Mouse (Mus musculus) layer of hippocampus, postnatal 25 days (tissue): ENCODE results near the gene Ang2. TPM values are rescaled to one million over a fixed set of nuclear protein-coding genes. Genes with fewer than 3 reads are reported as not detected.
"Not testable (repeated sequence)": the region's sequence is repeated elsewhere in the genome, so short reads cannot be mapped to it uniquely, and the experiment has no call there.

Source experiments
- DNase-seq, 2 experiments: peaks; one replicate each; pipeline ENCODE4 v3.0.0; 2022; ENCODE audit warnings: mixed read lengths in 2 of 2, low spot score in 1 of 2; ENCODE audit errors: extremely low spot score in 1 of 2
- total RNA-seq, 2 experiments: library from RNA; stranded (reverse); gene quantifications; 2 replicates each; pipeline ENCODE4 v1.2.3; 2021

The Ang2 gene
- not detected for total RNA-seq

DNA sequence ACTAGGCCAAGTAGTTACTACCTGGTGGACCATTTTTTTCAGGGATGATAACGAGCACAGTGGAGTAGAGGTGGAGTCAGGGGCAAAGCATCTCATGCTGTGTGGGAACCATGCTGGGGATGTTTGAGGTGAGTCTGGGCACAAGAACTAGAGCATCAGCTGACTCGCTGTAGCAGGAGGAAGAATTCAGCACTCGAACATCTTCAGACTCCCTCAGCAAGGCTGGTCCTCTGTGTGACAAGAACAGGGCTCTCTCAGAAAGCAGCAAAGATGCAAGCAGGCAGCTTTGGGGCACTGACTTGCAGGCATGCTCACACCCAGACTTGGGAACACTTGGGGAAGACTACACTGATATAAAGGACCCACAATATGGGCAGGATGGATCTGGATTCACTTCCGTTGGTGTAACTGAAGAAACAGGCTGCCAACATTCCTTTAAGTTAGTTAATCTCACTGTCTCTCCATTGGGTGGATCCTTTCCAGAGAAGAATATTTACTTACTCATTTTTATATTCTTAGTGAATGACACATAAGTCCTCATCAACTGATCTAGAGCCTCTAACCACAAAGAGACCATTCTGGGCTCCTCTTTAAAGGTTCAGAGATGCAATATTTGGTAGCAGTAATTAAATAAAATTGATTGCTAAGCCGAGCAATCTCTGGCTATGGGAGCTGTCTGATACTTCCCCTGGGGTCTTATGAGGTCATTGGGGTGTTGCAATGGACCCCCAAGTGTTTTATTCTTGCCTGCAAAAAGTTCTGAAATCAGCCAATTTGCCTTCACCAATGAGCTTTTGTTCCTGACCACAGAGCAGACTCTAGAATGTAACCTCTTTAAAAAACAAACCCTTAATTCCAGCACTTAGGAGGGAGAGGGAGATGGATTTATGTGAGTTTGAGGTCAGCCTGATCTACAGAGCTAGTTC lies at the start of gene Ang2:
Ang2 (minus strand) TSS at position 51 of the 926 bp plus-strand sequence.
- no peak for DNase-seq

DNA sequence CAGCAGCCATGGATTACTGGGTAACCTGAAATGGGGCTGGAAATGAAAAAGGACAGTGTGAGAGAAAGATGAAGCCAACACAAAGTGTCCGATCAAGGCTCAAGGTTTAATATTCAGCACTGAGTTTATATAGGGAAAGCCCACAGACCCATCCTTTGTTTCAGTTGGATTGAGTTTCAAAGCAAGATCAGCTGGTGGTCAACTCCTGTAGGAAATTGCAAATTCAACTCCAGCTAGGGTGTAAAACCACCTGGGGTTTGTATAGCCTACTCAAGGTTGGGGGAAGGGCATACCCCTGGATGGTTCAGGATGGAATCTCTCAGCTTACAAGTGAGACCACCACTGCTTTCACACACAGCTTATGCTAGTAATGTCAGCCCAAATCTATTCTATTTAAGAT lies 48.8 kb upstream of the Ang2 start:
- DNase-seq: no peak

DNA sequence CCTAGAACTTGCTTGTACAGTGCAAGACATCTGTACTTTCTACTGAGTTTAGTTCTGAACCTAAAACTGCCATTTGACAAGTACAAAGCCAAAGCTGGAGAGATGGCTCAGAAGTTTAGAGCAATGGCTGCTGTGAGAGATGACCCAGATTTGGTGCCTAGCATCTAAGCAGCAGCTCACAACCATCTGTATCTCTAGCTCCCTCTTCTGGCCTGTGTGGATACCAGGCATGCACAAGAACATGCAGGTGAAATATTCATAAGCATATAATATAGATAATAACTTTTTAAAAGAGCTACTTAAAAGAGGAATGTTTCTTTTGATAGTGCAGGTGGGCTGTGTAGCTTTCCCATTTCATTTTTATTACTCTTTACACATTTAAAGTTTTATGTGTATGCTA lies 42.0 kb upstream of the Ang2 start:
- peak in 1 of 2 experiments; percentile 18 for DNase-seq

DNA sequence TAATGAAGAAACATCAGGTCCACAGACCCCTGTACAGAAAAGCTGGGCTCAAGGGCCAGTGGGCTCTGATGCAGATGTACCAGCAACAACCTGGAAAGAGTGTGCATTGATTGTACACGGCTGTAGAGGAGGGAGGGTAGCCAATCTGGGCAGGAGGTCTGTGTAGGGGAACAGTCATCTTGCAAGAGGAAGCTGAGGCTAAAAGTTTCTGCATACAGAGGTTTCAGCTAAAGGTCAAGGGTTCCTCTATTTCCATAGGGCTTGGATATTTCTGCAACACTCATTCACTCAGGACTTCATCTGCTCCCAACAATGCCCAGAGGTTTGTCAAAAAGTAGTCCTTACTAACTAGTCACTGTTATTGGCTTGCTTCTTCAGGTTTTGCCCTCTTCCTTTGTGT lies 38.5 kb upstream of the Ang2 start:
- not testable (repeated sequence) for DNase-seq

DNA sequence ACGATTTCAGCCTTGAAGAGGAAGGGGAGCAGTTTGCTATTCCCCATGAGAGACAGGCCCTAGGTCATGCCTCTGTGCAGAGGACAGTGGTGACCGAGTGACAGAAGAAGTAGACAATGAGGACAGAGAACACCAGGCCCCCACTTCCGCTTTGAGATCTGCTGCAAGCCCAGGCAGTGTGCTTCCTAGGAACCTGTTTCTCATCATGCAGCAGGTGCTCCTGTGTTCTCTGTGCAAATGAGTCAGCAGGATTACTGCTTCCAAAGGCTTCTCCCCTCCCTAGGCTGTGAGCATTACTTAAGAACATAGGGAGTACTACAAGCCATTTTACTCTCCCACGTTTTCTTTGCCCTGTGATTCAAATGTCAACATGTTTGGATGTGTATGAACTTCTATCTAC lies 30.7 kb upstream of the Ang2 start:
- DNase-seq: not testable (repeated sequence)

DNA sequence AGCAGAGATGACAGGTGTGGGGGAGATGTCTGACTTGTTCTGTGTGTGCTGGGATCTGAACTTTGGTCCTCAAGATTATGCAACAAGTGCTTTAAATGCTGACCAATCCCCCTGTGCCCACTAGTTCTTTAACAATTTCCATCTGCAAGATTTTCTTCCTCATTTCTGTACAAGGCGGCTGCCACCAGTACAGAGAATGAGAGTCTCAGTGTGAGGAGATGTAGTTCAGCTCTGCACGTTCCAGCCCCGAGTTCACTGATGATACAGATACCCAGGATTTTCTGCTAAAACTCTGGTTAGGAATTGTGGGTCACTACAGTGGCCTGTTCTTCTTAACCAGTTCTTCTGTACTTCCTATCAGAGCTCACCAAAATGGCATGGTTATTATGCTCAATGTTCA lies 21.1 kb upstream of the Ang2 start:
- not testable (repeated sequence) for DNase-seq

DNA sequence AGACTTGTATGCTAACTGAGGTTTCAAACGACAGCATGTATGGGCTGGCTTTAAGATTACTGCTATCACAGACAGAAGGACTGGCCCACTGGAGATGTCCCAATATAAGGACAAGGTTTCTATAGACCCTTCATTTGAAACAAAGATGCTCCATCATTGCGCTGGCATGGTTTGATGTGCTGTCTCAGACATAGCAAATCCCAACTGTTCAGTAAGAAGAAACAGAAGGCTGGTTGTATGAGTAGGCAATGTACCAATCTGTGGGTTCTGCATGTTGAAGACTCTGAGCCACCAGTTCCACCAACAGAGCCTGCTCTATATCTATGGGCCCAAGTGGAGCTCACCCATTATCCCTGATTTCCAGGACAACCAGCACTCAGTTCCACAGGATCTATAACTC lies 4.2 kb upstream of the Ang2 start, which contains the start of gene Ear14:
Ear14 (plus strand) TSS at position 277 of the 400 bp plus-strand sequence.
- no peak for DNase-seq

DNA sequence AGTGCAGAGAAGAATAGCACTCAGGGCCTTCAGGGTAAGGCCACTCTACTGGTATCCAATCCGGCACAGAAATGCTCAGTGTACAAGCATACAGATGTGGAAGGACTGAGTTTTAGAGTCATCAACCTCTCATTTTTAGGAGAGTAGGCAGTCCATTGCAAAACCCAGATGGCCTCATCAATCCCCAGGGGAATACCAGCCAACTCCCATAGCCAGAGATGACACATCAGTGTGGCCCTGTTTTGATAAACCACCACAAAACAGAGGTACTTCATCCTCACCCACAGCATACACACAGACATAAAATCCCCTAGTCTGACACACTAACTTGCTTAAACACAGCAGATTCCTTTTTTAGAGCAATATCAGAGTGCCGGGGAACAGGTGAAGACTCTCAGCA lies 1.5 kb upstream of the Ang2 start:
- DNase-seq: no peak

DNA sequence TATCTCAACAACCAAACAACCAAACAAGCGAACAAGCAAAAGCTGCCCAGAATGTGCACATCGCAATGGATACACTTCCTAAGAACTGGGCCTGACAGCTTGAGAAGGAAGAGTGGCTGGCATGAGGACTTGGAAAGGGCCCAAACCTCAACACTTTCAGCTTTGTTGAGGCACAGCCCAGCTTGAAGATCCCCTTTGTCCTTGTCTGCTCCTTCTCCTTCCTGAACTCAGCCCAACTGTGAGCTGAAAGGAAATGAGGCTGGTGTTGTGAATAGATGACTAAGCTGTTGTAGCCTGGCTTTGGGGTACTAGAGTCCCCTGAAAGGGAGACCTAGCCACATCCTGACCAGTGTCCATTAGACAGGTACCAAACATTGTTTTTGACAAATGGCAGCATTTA lies 1.1 kb upstream of the Ang2 start:
- no peak for DNase-seq

DNA sequence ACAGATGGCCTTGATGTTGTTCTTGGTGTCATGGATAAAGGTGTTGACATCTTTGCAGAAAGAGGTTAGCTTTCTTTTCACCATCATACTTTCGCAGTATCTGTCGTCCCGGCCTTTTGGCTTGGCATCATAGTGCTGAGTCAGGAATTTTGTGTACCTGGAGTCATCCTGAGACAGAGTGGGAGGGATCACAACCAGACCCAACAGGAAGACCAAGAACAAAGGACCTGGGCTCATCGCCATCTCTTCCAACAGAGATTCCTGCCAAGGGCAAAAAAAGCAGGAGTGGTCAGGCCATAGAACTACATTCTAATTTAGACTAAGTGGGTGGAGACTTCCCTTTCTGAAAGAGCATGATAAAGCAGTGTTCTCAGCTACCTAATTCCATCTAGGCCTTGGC lies 3.3 kb downstream of the Ang2 start:
- DNase-seq: no peak

DNA sequence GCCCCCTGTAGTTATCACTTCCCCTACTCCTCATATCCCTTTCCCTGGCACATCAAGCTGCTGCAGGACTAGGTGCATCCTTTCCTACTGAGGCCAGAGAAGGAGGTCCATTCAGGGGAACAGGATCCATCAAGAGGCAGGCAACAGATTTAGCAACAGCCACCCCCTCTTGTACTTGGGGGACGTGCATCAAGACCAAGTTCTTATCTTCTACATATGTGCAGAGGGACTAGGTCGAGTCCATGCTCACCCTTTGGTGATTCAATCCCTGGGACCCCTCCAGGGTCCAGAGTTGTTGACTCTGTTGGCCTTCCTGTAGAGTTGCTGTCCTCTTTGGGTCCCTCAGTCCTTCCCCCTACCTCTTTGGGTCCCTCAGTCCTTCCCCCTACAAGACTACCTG lies 17.9 kb downstream of the Ang2 start:
- not testable (repeated sequence) for DNase-seq

DNA sequence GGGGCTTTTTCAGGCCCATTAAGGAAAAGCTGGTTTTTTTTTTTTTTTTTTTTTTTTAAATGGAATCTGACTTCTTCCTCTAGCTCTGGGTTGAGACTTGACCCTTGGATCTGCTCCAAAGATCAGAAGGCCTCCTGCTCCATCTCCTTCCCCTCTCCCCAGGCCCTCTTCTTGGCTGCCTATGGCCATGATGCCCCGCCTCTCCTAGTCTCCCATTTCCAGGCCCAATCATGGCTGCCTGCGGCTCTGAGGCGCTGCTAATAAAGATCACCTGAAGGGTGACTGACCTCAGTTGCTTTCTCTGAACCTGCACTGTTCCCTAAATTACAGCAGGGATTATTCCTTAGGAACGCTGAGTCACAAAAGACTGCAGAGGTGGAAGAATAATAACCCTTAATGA lies 25.1 kb downstream of the Ang2 start:
- DNase-seq: no peak

DNA sequence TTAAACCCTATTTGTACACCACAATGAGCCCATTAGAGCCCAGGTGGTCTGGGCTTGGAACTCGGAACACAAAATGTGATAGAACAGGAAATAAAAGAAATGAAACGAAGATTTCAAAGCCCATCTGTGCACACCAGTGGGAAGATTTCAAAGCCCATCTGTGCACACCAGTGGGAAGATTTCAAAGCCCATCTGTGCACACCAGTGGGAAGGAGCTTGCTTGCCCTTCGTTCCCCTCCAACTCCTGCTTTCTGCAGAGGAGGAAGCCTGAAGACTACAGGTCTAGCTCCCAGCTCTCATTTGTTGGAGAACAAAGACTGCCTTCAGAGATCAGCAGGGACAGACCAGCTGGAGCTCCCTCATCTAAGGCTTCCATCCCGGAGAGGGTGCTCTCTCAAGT lies 26.0 kb downstream of the Ang2 start:
- DNase-seq: peak; percentile 8 to 23

DNA sequence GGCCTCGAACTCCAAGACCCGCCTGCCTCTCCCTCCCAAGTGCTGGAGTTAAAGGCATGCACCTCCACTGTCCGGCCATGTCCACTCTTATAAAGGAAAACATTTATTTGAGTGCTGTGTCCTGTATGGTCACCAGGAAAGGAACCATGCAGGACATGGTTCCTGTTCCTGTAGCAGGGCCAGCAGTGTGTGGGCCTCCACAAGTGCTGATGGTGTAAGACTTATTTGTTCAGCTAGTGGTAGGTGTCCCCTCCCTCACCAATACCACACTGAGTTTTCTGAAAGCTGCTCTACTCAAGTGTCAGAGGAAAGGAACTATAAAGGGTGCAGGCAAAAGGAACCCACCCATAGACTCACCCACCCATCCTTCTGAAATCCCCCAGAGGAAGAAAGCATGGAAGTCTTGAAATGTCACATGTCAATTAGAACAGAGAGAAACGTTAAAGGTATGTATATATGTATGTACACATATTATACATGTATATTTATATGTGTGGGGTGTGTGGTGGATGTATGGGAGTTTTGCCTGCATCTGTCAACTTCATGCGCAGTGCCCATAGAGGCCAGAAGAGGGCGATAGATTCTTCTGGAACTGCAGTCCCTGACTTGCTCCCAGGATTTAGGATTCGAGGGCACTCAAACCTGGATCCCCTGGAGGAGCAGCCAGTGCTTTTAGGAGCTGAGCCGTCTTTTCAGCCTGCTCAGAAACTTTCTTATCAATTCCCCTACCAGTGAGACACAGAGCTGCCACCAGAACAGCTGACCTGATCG lies 26.7 kb downstream of the Ang2 start:
- DNase-seq: peak in 1 of 2 experiments; percentile 45

DNA sequence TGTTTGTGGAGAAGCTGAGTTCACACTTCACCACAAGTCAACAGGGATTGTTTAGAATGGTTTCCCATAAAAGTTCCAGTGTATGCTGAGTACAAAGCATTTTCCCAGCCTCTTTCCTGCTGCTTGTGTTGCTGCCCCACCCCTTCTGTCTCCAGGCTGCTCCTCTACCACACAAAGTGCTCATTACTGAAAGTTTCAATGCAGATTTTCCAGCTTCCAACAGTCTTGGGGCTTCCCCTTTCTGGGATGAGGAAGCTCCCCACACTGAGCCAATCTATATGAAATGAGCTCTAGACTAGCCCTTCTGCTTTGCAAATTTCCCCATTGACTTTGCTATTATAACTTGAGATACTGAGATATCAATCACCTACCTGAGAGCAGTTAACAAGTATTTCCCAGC lies 32.9 kb downstream of the Ang2 start:
- no peak for DNase-seq

DNA sequence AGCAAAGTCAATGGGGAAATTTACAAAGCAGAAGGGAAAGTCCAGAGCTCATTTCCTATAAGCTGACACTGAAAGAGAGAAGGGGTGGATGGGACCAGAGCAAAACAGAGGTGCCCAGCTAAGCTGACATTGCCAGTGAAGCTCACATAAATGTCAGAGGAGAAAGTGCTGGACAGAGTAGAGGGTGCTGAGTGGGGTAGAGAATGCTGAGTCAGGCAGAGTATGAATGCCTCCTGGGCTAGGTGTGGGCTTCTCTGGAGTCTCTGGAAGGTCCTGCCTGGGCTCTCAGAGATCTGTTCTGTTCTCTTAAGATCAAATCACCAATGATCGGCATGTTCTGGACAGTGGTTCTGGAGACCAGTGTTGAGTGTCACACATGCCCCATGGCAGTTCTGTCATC lies 33.5 kb downstream of the Ang2 start:
- DNase-seq: no peak

DNA sequence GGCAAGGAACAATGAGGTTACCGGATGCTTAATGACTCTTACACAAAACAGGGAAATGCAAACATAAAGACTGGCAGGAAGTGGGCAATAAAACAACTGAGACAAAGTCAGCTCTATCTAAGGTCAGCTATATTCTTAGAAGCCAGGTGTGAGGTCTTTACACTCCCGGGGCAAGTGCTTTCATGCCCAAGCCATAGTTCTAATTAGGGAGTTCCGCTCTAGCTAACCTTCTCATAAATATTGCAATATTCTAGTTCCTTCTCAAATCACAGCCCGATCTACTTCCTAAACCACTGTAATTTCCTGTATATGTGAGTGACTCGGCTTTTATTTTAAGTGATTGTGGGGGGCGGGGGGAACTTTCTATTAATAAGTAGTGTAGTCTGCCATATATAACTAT lies 35.6 kb downstream of the Ang2 start:
- DNase-seq: not testable (repeated sequence)

DNA sequence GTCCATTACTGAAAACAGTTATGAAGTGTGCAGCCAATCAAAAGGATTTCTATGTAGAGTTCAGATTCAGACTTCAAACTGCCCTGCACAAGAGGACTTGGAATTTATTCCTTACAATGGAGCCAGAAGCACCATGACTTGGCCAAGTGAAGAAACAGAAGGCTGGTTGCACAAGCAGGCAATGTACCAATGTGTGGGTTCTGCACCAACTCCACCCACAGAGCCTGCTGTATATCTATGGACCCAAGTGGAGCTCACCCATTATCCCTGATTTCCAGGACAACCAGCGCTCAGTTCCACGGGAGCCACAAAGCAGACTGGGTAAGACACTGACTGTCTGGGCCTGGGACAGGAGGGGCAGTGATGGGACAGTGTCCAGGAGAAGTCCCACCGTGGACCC lies 37.0 kb downstream of the Ang2 start, which contains the start of gene Rnase2b:
Rnase2b (plus strand) TSS at position 285 of the 400 bp plus-strand sequence.
- peak in 1 of 2 experiments; percentile 16 for DNase-seq

DNA sequence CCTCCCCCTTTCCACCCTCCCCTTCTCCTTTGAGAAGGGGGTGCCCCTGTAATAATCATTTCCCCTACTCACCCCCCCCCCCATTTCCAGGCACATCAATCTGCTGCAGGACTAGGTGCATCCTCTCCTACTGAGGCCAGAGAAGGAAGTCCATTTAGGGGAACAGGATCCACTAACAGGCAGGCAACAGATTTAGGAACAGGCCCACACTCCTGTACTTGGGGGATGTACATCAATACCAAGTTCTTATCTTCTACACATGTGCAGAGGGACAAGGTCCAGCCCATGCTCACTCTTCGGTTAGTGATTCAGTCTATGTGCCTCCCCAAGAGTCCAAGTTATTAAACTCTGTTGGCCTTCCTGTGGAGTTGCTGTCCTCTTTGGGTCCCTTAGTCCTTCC lies 41.9 kb downstream of the Ang2 start:
- DNase-seq: no peak

DNA sequence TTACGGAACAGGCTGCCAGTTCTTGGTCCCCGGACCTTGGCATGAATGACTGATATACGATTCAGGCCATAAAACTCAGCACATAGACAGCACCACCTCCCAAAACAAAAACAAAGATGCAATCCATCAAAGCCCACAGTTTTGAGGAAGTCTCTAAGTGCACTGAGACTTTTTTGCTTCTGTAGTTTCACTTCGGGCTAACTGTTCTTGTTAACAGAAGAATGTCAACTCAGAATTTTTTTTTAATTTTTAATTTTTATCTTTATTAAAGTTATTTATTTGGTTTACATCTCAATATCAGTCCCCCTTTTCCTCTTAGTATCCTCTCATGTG lies 42.2 kb downstream of the Ang2 start:
- no peak for DNase-seq

DNA sequence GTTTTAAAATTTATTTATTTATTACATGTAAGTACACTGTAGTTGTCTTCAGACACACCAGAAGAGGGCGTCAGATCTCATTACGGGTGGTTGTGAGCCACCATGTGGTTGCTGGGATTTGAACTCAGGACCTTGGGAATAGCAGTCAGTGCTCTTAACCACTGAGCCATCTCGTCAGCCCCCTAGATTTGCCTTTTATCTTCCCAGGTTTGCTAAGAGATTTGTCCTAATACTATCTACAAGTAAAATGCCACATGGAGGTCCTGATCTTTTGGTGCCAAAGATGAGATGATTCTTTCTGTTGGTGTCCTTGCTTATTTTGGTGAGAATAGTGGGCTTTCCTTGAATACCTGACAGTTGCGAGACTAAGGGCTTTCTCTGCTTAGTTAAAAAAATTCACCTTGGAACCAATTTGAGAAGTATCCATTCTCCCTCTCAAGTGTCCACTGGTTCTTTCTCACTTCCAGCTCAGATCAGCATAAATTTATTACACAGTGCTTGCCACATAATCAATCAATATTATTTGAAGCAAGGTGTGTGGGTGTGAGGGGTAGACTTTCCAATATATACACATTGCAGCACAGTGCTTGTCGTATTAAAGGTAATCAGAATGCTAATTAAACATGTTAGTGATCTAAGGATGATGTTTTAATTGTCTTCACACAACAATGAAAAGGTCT lies 42.8 kb downstream of the Ang2 start:
- DNase-seq: no peak
